Mouse (Mus musculus): ENCODE measurements around the gene Spem1. TPM values are rescaled to one million over a fixed set of nuclear protein-coding genes. Genes with fewer than 3 reads are reported as not detected.

The Spem1 gene
- polyA plus RNA-seq, 1 experiment = not detected

- H3K4me3 ChIP-seq (ENCODE audit: low read depth, low read length) = peak within 1 kb of the TSS; percentile 65
- H3K9me3 ChIP-seq (replicated peaks; ENCODE audit: control insufficient read depth, insufficient read depth, low read length, poor library complexity, severe bottlenecking) = no peaks in the 10 kb centered on the region
- no peaks in the 10 kb centered on the region for H3K4me1 ChIP-seq (ENCODE audit: control insufficient read depth, insufficient read depth, low read length)
- no peaks in the 10 kb centered on the region for H3K36me3 ChIP-seq (ENCODE audit: control insufficient read depth, insufficient read depth, low read length, poor library complexity, severe bottlenecking)
- TF ChIP-seq EP300 (IDR thresholded peaks at IDR 0.05; ENCODE audit: insufficient read depth, low read depth, low read length) (0 out of 2 replicates have a peak, but pooled peaks have one; percentile 7), POLR2A (IDR thresholded peaks at IDR 0.05; ENCODE audit: insufficient read depth, low read length) (peak; percentile 61), CTCF (IDR thresholded peaks at IDR 0.05; ENCODE audit: low read depth, low read length) (no peak)
- H3K27me3 ChIP-seq (ENCODE audit: control insufficient read depth, insufficient read depth, low read length, poor library complexity, severe bottlenecking) = no peaks in the 10 kb centered on the region
- peak within 1 kb of the TSS; percentile 17; the same call in 1 of the 2 replicates for H3K27ac ChIP-seq (ENCODE audit: insufficient read depth, low read length)
- H3K9ac ChIP-seq (ENCODE audit: low read depth, poor library complexity, severe bottlenecking) = peak within 1 kb of the TSS; percentile 62
Observed at GRCm38 (mm10) chr11:69858113-69858998, 36.4 kb upstream of the Spem1 start, which contains the start of gene Tnk1. TSS of gene Tnk1 (minus strand) at chr11:69858730.

- no peaks in the 10 kb centered on the region for H3K27me3 ChIP-seq (ENCODE audit: control insufficient read depth, insufficient read depth, low read length, poor library complexity, severe bottlenecking)
- H3K9ac ChIP-seq (ENCODE audit: low read depth, poor library complexity, severe bottlenecking) = peak overlapping the region; percentile 12
- TF ChIP-seq CTCF (IDR thresholded peaks at IDR 0.05; ENCODE audit: low read depth, low read length) (peak; percentile 73), POLR2A (IDR thresholded peaks at IDR 0.05; ENCODE audit: insufficient read depth, low read length) (no peak), EP300 (IDR thresholded peaks at IDR 0.05; ENCODE audit: insufficient read depth, low read depth, low read length) (0 out of 2 replicates have a peak, but pooled peaks have one; percentile 44)
- H3K36me3 ChIP-seq (ENCODE audit: control insufficient read depth, insufficient read depth, low read length, poor library complexity, severe bottlenecking) = peaks cover 14% of the 10 kb centered on the region
- H3K9me3 ChIP-seq (replicated peaks; ENCODE audit: control insufficient read depth, insufficient read depth, low read length, poor library complexity, severe bottlenecking) = no peaks in the 10 kb centered on the region
- H3K4me1 ChIP-seq (ENCODE audit: control insufficient read depth, insufficient read depth, low read length) = no peaks in the 10 kb centered on the region
- peak overlapping the region; percentile 44 for H3K4me3 ChIP-seq (ENCODE audit: low read depth, low read length)
- H3K27ac ChIP-seq (ENCODE audit: insufficient read depth, low read length) = no peak overlapping the region
Observed at GRCm38 (mm10) chr11:69855347-69855746, 33.4 kb upstream of the Spem1 start.

- H3K27ac ChIP-seq (ENCODE audit: insufficient read depth, low read length) = no peak overlapping the region; the same call in 1 of the 2 replicates
- no peak overlapping the region for H3K9ac ChIP-seq (ENCODE audit: low read depth, poor library complexity, severe bottlenecking)
- peaks cover 14% of the 10 kb centered on the region for H3K36me3 ChIP-seq (ENCODE audit: control insufficient read depth, insufficient read depth, low read length, poor library complexity, severe bottlenecking)
- H3K9me3 ChIP-seq (replicated peaks; ENCODE audit: control insufficient read depth, insufficient read depth, low read length, poor library complexity, severe bottlenecking) = no peaks in the 10 kb centered on the region
- no peak overlapping the region for H3K4me3 ChIP-seq (ENCODE audit: low read depth, low read length)
- no peaks in the 10 kb centered on the region for H3K27me3 ChIP-seq (ENCODE audit: control insufficient read depth, insufficient read depth, low read length, poor library complexity, severe bottlenecking)
- H3K4me1 ChIP-seq (ENCODE audit: control insufficient read depth, insufficient read depth, low read length) = no peaks in the 10 kb centered on the region
- TF ChIP-seq CTCF (IDR thresholded peaks at IDR 0.05; ENCODE audit: low read depth, low read length) (no peak), EP300 (IDR thresholded peaks at IDR 0.05; ENCODE audit: insufficient read depth, low read depth, low read length) (no peak), POLR2A (IDR thresholded peaks at IDR 0.05; ENCODE audit: insufficient read depth, low read length) (no peak)
Observed at GRCm38 (mm10) chr11:69854680-69855079, 32.7 kb upstream of the Spem1 start.

GRCm38 (mm10) chr11:69853994-69854393 lies 32.0 kb upstream of the Spem1 start:
- H3K27ac ChIP-seq (ENCODE audit: insufficient read depth, low read length) = no peak overlapping the region
- H3K4me3 ChIP-seq (ENCODE audit: low read depth, low read length) = no peak overlapping the region
- H3K9ac ChIP-seq (ENCODE audit: low read depth, poor library complexity, severe bottlenecking) = no peak overlapping the region
- no peaks in the 10 kb centered on the region for H3K4me1 ChIP-seq (ENCODE audit: control insufficient read depth, insufficient read depth, low read length)
- H3K27me3 ChIP-seq (ENCODE audit: control insufficient read depth, insufficient read depth, low read length, poor library complexity, severe bottlenecking) = no peaks in the 10 kb centered on the region
- no peaks in the 10 kb centered on the region for H3K9me3 ChIP-seq (replicated peaks; ENCODE audit: control insufficient read depth, insufficient read depth, low read length, poor library complexity, severe bottlenecking)
- TF ChIP-seq POLR2A (IDR thresholded peaks at IDR 0.05; ENCODE audit: insufficient read depth, low read length) = no peak
- TF ChIP-seq CTCF (IDR thresholded peaks at IDR 0.05; ENCODE audit: low read depth, low read length) = no peak
- no peak for TF ChIP-seq EP300 (IDR thresholded peaks at IDR 0.05; ENCODE audit: insufficient read depth, low read depth, low read length)
- H3K36me3 ChIP-seq (ENCODE audit: control insufficient read depth, insufficient read depth, low read length, poor library complexity, severe bottlenecking) = peaks cover 14% of the 10 kb centered on the region

GRCm38 (mm10) chr11:69850754-69851153 lies 28.8 kb upstream of the Spem1 start:
- Histone ChIP-seq H3K4me1 (ENCODE audit: control insufficient read depth, insufficient read depth, low read length) (peaks cover 2% of the 10 kb centered on the region), H3K27me3 (ENCODE audit: control insufficient read depth, insufficient read depth, low read length, poor library complexity, severe bottlenecking) (no peaks in the 10 kb centered on the region), H3K27ac (ENCODE audit: insufficient read depth, low read length) (no peak overlapping the region), H3K9me3 (replicated peaks; ENCODE audit: control insufficient read depth, insufficient read depth, low read length, poor library complexity, severe bottlenecking) (no peaks in the 10 kb centered on the region), H3K4me3 (ENCODE audit: low read depth, low read length) (no peak overlapping the region), H3K36me3 (ENCODE audit: control insufficient read depth, insufficient read depth, low read length, poor library complexity, severe bottlenecking) (peaks cover 14% of the 10 kb centered on the region), H3K9ac (ENCODE audit: low read depth, poor library complexity, severe bottlenecking) (no peak overlapping the region)
- TF ChIP-seq POLR2A (IDR thresholded peaks at IDR 0.05; ENCODE audit: insufficient read depth, low read length) (no peak), EP300 (IDR thresholded peaks at IDR 0.05; ENCODE audit: insufficient read depth, low read depth, low read length) (no peak), CTCF (IDR thresholded peaks at IDR 0.05; ENCODE audit: low read depth, low read length) (no peak)

GRCm38 (mm10) chr11:69849884-69850283 lies 27.9 kb upstream of the Spem1 start:
- Histone ChIP-seq H3K36me3 (ENCODE audit: control insufficient read depth, insufficient read depth, low read length, poor library complexity, severe bottlenecking) (peaks cover 14% of the 10 kb centered on the region), H3K9ac (ENCODE audit: low read depth, poor library complexity, severe bottlenecking) (no peak overlapping the region), H3K9me3 (replicated peaks; ENCODE audit: control insufficient read depth, insufficient read depth, low read length, poor library complexity, severe bottlenecking) (no peaks in the 10 kb centered on the region), H3K4me3 (ENCODE audit: low read depth, low read length) (no peak overlapping the region), H3K4me1 (ENCODE audit: control insufficient read depth, insufficient read depth, low read length) (peaks cover 4% of the 10 kb centered on the region), H3K27me3 (ENCODE audit: control insufficient read depth, insufficient read depth, low read length, poor library complexity, severe bottlenecking) (no peaks in the 10 kb centered on the region), H3K27ac (ENCODE audit: insufficient read depth, low read length) (no peak overlapping the region)
- no peak for TF ChIP-seq CTCF (IDR thresholded peaks at IDR 0.05; ENCODE audit: low read depth, low read length)
- no peak for TF ChIP-seq POLR2A (IDR thresholded peaks at IDR 0.05; ENCODE audit: insufficient read depth, low read length)
- no peak for TF ChIP-seq EP300 (IDR thresholded peaks at IDR 0.05; ENCODE audit: insufficient read depth, low read depth, low read length)

Data from ES-Bruce4 (cell line).